Mouse (Mus musculus) liver, adult 2 months (tissue): ENCODE data around the gene Cox8a. TPM values are rescaled to one million over a fixed set of nuclear protein-coding genes. Genes with fewer than 3 reads are reported as not detected.

ENCODE experiments used
- DNase-seq: peaks from one replicate; pipeline ENCODE4 v3.0.0-alpha.2; 2011; ENCODE audit warnings: low read depth, low spot score; ENCODE audit errors: extremely low read depth
- H3K27ac ChIP-seq: fragments of 200-500 bp; replicated peaks from 2 replicates; pipeline ENCODE4 v1.5.1; 2012; ENCODE audit warnings: low read depth, mild to moderate bottlenecking, control low read depth, inconsistent platforms, low read length; ENCODE audit not compliant: insufficient read depth
- H3K27me3 ChIP-seq: fragments of 200-500 bp; 2 replicates; pipeline ENCODE4 v1.6.1; 2012; ENCODE audit warnings: mild to moderate bottlenecking, moderate library complexity, low read length, inconsistent platforms; ENCODE audit not compliant: control insufficient read depth, insufficient read depth
- H3K36me3 ChIP-seq: fragments of 200-500 bp; 2 replicates; pipeline ENCODE4 v1.6.1; 2012; ENCODE audit warnings: low read length, inconsistent platforms; ENCODE audit not compliant: control insufficient read depth, insufficient read depth
- H3K4me1 ChIP-seq: fragments of 200-500 bp; 2 replicates; pipeline ENCODE4 v1.6.1; 2011; ENCODE audit warnings: low read length; ENCODE audit not compliant: control insufficient read depth, insufficient read depth
- H3K4me3 ChIP-seq: fragments of 200-500 bp; 2 replicates; pipeline ENCODE4 v1.5.1; 2011; ENCODE audit warnings: low read depth, mild to moderate bottlenecking, control low read depth, low read length, moderate library complexity; ENCODE audit not compliant: insufficient read depth
- H3K79me2 ChIP-seq: fragments of 200-500 bp; 2 replicates; pipeline ENCODE4 v1.6.1; 2012; ENCODE audit warnings: inconsistent platforms, mild to moderate bottlenecking, low read length, moderate library complexity; ENCODE audit not compliant: control insufficient read depth, insufficient read depth
- H3K9ac ChIP-seq: fragments of 200-500 bp; 2 replicates; pipeline ENCODE4 v1.6.1; 2012; ENCODE audit warnings: low read depth, mild to moderate bottlenecking, control low read depth, inconsistent platforms, low read length
- CTCF ChIP-seq: fragments of 200-500 bp; IDR thresholded peaks from 2 replicates; pipeline ENCODE4 v1.5.1; 2011; ENCODE audit warnings: low read depth, low read length, control low read depth
- POLR2A ChIP-seq: fragments of 200-500 bp; IDR thresholded peaks from 2 replicates; pipeline ENCODE4 v1.6.1; 2011; ENCODE audit warnings: low read length, control low read depth; ENCODE audit not compliant: insufficient read depth; ENCODE audit errors: extremely low read depth
- WGBS: fragments of 180-500 bp; shearing (Covaris S2); methylation state at CpG from one replicate; pipeline ENCODE4 v1.1.7; 2018; 5-methylcytosine and 5-hydroxymethylcytosine counted together
- polyA plus RNA-seq: library from polyadenylated mRNA; depleted of rRNA; stranded (reverse); fragments of >200 nt; gene quantifications from 2 replicates; pipeline ENCODE4 v1.2.3, GENCODE M21; 2012
- total RNA-seq: library from RNA; depleted of rRNA; stranded (reverse); fragments of >200 nt; gene quantifications from 2 replicates; pipeline ENCODE4 v1.2.3, GENCODE M21; 2014

The Cox8a gene
- total and polyA plus RNA-seq, 2 experiments = 252 to 1,697 TPM

GRCm38 (mm10) chr19:7217926-7218267 is 481 bp upstream of the Cox8a start:
- H3K4me1 ChIP-seq = peaks cover 15% of the 10 kb centered on the region
- H3K9ac ChIP-seq = no peak overlapping the region
- no peak for DNase-seq
- no peak overlapping the region for H3K4me3 ChIP-seq
- H3K27me3 ChIP-seq = no peaks in the 10 kb centered on the region
- H3K36me3 ChIP-seq = peaks cover 9% of the 10 kb centered on the region; the same call in 1 of the 2 replicates
- 9% methylated on average over 6 of the region's 6 CpGs for WGBS
- H3K27ac ChIP-seq = no peak overlapping the region
- TF ChIP-seq CTCF (no peak), POLR2A (no peak)
- peaks cover 29% of the 10 kb centered on the region; the same call in 1 of the 2 replicates for H3K79me2 ChIP-seq

- TF ChIP-seq POLR2A (no peak), CTCF (no peak)
- peaks cover 11% of the 10 kb centered on the region; the same call in 1 of the 2 replicates for H3K36me3 ChIP-seq
- no peak for DNase-seq
- no peak overlapping the region for H3K4me3 ChIP-seq
- no peaks in the 10 kb centered on the region for H3K27me3 ChIP-seq
- no peak overlapping the region for H3K9ac ChIP-seq
- H3K79me2 ChIP-seq = peaks cover 29% of the 10 kb centered on the region; the same call in 1 of the 2 replicates
- 76% methylated on average over 5 of the region's 5 CpGs for WGBS
- peaks cover 15% of the 10 kb centered on the region for H3K4me1 ChIP-seq
- H3K27ac ChIP-seq = no peak overlapping the region
Observed at GRCm38 (mm10) chr19:7214484-7214883, 2.9 kb downstream of the Cox8a start.

- H3K9ac ChIP-seq = no peak overlapping the region
- H3K27me3 ChIP-seq = no peaks in the 10 kb centered on the region
- H3K4me1 ChIP-seq = peaks cover 15% of the 10 kb centered on the region
- no peak overlapping the region for H3K4me3 ChIP-seq
- peaks cover 29% of the 10 kb centered on the region; the same call in 1 of the 2 replicates for H3K79me2 ChIP-seq
- H3K36me3 ChIP-seq = peaks cover 11% of the 10 kb centered on the region; the same call in 1 of the 2 replicates
- no peak overlapping the region for H3K27ac ChIP-seq
- 91% methylated on average over 3 of the region's 3 CpGs for WGBS
- TF ChIP-seq POLR2A = no peak
- no peak for TF ChIP-seq CTCF
- DNase-seq = no peak
Observed at GRCm38 (mm10) chr19:7213010-7213409, 4.4 kb downstream of the Cox8a start.

- Histone ChIP-seq H3K27me3 (no peaks in the 10 kb centered on the region), H3K4me1 (peaks cover 15% of the 10 kb centered on the region), H3K27ac (no peak overlapping the region), H3K79me2 (peaks cover 27% of the 10 kb centered on the region; the same call in 1 of the 2 replicates), H3K9ac (no peak overlapping the region), H3K4me3 (no peak overlapping the region), H3K36me3 (peaks cover 11% of the 10 kb centered on the region; the same call in 1 of the 2 replicates)
- TF ChIP-seq CTCF (no peak), POLR2A (no peak)
- no peak for DNase-seq
- WGBS = 90% methylated on average over 1 of the region's 1 CpGs
Observed at GRCm38 (mm10) chr19:7212216-7212615, 5.2 kb downstream of the Cox8a start.

- Histone ChIP-seq H3K27ac (no peak overlapping the region), H3K9ac (no peak overlapping the region), H3K4me3 (no peak overlapping the region), H3K4me1 (peaks cover 5% of the 10 kb centered on the region; the same call in 1 of the 2 replicates), H3K27me3 (no peaks in the 10 kb centered on the region), H3K79me2 (peaks cover 8% of the 10 kb centered on the region; the same call in 1 of the 2 replicates), H3K36me3 (peaks cover 6% of the 10 kb centered on the region; the same call in 1 of the 2 replicates)
- 88% methylated on average over 7 of the region's 7 CpGs for WGBS
- no peak for DNase-seq
- TF ChIP-seq POLR2A (no peak), CTCF (no peak)
Observed at GRCm38 (mm10) chr19:7209907-7210646, 7.3 kb downstream of the Cox8a start.
